Mouse (Mus musculus): Measurements from ENCODE around the gene Ndufb5.
"Not testable (repeated sequence)": the region's sequence is repeated elsewhere in the genome, so short reads cannot be mapped to it uniquely, and the experiment has no call there.

Gene Ndufb5

DNA sequence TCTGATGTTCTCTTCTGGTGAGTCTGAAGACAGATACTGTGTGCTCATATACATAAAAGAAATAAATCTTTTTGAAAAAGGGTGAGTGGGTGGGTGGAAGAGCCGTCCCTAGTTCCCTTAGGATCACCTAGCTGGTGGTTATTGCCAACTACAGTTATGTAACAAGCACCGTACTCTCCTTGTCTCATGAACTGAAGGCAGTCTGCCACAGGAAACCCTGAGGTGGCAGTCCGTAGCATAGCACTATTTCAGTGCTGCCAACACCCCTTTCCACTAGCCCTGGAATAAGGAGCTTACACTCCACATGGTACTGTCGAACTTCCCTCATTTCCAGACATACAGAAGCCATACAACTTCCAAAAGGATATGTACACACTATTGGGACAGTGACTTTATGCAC is 8.9 kb upstream of the Ndufb5 start:
- DNase-seq (ENCODE audit: low spot score in 2 of 2): no peak

GRCm38 (mm10) chr3:32737172-32737655 is 424 bp downstream of the Ndufb5 start, which contains the start of gene Mrpl47:
Gene Mrpl47, minus strand, starts transcription at chr3:32737605.
- DNase-seq (ENCODE audit: low spot score in 2 of 2): no peak

GRCm38 (mm10) chr3:32738549-32738948 is 1.8 kb downstream of the Ndufb5 start:
- DNase-seq (ENCODE audit: low spot score in 2 of 2): no peak

DNA sequence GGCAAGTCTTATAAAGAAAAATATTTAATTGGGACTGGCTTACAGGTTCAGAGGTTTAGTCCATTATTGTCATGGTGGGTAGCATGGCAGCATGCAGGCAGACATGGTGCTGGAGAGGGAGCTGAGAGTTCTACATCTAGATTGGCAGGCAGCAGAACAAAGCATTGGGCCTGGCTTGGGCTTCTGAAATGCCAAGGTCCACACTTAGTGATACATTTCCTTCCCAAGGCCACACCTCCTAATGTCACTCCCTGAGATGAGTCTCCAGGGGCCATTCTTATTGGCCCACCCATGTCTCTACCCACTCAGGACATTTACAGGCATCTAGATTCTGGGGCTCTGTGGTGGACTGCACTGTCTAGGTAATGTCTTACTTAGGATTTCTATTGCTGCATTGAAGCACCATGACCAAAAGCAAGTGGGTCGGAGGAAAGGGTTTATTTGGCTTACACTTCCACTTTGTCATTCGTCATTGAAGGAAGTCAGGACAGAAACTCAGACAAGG is 5.5 kb downstream of the Ndufb5 start:
- no peak for DNase-seq (ENCODE audit: low spot score in 2 of 2)

DNA sequence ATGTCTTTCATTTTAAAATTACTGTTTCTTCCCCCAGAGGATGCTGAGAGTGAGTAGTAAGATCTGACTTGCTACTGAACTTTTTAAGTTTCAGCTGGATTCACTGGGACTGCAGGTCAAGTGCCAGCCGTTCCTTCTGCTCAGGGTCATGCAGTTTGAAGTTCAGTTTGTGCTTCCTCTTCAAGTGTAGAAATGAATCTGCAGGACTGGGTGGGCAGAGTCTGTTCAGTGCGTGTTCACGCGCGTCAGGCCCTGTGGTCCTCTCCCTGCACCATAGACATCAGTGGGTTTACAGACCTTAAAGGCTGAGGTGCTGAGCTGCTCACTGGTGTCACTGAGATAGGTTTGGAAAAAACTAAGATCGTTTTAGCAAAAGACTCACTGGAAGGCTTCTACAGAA is 8.2 kb downstream of the Ndufb5 start:
- no peak for DNase-seq (ENCODE audit: low spot score in 2 of 2)

DNA sequence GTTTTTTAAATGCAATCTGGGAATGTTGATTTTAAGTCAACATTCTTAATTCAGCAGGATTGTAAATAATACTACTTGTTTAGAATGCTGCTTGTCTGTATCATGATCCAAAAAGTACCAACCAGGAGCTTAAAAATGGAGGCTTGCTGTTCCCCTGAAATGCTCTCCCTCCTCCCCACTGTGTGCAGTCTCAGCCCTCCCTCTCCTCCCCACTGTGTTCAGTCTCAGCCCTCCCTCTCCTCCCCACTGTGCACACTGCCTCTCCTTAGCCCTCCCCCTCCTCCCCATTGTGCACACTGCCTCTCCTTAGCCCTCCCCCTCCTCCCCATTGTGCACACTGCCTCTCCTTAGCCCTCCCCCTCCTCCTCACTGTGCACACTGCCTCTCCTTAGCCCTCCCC is 8.6 kb downstream of the Ndufb5 start:
- not testable (repeated sequence) for DNase-seq (ENCODE audit: low spot score in 2 of 2)

DNA sequence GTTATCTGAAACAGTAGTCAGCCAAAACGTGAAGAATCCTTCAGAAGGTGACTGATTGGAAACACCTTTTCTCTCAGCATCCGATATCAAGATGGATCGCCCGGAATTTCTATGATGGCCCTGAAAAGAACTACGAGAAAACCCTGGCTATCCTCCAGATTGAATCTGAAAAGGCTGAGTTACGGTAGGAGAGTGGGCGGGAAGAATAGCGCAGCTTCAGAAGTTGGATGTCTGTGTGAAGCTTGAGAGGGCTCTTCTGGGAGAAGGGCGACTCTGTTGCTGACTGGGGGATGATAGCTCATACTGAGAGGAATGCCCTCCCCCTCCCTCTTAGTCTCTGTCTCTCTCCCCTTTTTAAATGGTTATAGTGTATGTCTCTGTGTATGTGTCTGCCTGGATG is 11.6 kb downstream of the Ndufb5 start:
- DNase-seq (ENCODE audit: low spot score in 2 of 2): peak; percentile 22 to 31

- no peak for DNase-seq (ENCODE audit: low spot score in 2 of 2)
Measured at GRCm38 (mm10) chr3:32749820-32750579, 13.2 kb downstream of the Ndufb5 start.

DNA sequence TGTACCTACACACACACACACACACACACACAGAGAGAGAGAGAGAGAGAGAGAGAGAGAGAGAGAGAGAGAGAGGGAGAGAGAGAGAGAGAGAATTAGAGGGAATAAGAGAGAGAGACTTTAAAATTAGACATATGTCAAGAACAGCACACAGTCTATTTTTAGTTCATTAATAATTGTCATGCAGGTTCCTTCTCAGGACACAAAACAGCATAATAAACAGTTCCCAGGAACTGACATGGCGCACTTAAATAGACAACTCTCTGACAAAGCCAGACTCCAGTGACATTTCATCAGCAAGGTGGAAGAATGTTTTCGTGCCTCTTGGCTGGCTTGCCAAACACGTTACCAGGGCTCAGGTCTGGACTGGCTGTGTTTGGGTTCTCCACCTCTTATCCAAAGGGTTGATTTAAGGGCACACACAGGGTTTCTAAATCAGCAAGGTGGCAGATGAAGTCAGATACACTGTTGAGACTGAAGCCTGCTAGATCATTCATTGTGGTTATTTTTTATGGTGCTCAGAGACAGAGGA is 17.7 kb downstream of the Ndufb5 start:
- no peak for DNase-seq (ENCODE audit: low spot score in 2 of 2)

DNA sequence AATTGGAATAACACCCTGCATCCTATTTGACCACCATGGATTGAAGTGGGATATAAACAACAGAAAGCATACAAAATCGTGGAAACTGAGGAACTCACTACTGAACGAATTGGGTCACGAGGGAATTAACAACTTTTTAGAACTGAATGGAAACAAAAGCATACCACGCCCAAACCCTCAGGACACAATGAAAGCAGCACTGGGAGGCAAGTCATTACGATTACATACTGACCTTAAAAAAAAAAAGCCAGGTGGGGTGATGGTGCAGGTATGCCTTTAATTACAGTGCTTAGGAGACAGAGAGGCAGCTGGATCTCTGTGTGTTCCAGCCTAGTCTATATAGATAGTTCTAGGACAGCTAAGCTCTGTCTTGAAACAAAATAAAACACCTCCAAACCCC is 22.4 kb downstream of the Ndufb5 start:
- DNase-seq (ENCODE audit: low spot score in 2 of 2): no peak

- no peak for DNase-seq (ENCODE audit: low spot score in 2 of 2)
Measured at GRCm38 (mm10) chr3:32762962-32763361, 26.2 kb downstream of the Ndufb5 start.

DNA sequence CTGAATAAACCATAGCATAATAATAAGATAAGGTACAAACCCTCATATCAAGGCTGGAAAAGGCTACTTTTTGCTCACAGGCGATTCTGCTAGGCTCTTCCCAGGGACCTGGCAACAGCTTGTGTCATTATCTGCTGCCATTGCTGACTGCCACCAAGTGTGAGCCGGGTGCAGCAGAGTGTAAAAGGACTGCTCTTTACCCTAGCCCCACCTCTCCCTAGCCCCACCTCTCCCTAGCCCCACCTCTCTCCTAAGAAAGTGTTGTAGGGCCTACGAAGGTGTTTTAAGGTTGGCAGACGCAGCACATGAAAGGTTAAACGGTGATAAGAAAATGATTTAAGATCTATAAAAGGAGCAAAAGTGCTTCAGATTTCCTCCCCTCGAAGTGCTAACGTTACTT is 27.1 kb downstream of the Ndufb5 start:
- no peak for DNase-seq (ENCODE audit: low spot score in 2 of 2)

DNA sequence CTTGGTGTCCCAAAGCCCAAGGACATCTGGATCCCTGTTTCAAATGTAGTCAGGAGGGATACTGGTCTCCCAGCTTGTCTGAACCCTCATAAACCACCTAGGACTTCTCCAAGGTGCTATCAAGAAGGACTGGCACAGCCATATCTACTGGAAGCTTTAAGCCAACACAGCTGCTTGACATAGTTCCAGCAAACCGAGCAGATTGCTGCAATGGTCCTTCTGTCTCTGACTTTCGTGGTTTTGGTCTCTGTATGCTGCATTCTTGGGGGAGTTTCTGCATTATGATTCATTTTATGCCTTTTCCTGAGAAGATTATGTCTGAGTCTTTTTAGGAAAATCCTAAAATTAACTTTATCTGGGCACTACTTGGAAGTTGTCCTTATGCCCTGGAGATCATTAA is 34.0 kb downstream of the Ndufb5 start:
- DNase-seq (ENCODE audit: low spot score in 2 of 2): no peak
